Mouse (Mus musculus) stomach, postnatal 0 days (tissue): ENCODE measurements around the gene Rin2.

Experiments
- CTCF ChIP-seq: IDR thresholded peaks from 2 replicates; pipeline ENCODE4 v1.5.1; 2016; ENCODE audit warnings: antibody characterized with exemption, low read depth, mild to moderate bottlenecking, moderate library complexity
- EP300 ChIP-seq: optimal IDR thresholded peaks from 2 replicates; pipeline ENCODE3; 2016; ENCODE audit warnings: antibody characterized with exemption

- TF ChIP-seq CTCF (no peak), EP300 (no peak)
Measured at GRCm38 (mm10) chr2:145905156-145905555, 230.1 kb downstream of the Rin2 start.
